Mouse (Mus musculus): ENCODE results near the gene Slc16a4.

DNA sequence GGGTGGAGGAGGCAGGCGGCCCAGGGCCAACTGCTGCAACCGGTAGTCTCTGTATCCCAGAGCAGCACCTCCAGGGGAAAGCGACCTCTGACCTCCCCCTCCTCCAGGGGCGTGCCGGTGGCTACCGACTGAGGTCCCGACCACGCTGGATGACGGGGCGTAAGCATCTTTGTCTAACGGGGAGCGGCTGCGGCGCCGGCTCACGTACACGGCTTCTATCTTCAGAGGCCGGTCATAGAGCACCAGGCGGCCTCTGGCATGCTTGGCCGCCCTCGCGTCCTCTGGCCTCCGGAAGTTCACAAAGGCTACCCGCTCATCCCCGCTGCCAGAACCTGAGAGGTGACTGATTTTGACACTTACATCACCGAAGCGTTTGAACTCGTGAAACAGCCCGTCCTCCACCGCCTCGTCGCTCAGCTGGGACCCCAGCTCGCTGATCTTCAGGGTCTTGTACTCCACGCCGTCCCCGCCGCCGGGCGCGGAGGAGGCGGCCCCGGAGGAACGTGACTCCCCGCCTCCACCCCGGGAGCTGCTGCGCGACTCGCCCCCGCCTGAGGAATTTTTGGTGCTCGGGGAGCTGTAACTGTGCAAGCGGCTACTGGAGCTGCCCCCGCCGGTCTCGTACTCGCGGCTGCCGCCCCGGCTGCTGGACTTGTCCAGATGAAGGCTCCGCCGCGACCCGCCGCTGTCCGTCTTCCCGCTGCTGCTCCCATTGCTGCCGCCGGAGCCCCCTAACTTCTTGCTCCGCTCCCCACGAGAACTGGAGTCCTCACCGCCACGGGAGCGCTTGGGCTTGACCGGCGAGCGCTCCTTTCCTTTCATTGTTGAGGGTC lies 41.3 kb downstream of the Slc16a4 start:
- TF ChIP-seq CTCF (IDR thresholded peaks at IDR 0.05 in 2 of 3, conservative IDR thresholded peaks at IDR 0.05 in 1 of 3; ENCODE audit: control insufficient read depth in 1 of 3, insufficient read depth in 1 of 3, low read depth in 2 of 3, low read length in 3 of 3, poor library complexity in 1 of 3, severe bottlenecking in 1 of 3) = no peak
- peak; percentile 51; the same call in 1 of the 2 replicates for TF ChIP-seq MXI1 (IDR thresholded peaks at IDR 0.05; ENCODE audit: low read depth, low read length)
- TF ChIP-seq CHD2 (IDR thresholded peaks at IDR 0.05; ENCODE audit: low read length) = no peak
- TF ChIP-seq POLR2AphosphoS5 (IDR thresholded peaks at IDR 0.05; ENCODE audit: borderline replicate concordance, low read depth, low read length) = no peak
- no peak for TF ChIP-seq ZMIZ1 (IDR thresholded peaks at IDR 0.05; ENCODE audit: low read depth, low read length)
- no peak for TF ChIP-seq NRF1 (IDR thresholded peaks at IDR 0.05; ENCODE audit: insufficient read depth, low read depth, low read length, poor library complexity, severe bottlenecking)
- 0 out of 4 replicates have a peak, but pooled peaks of 1 of the 2 experiments have one; percentile 73 for TF ChIP-seq POLR2A (IDR thresholded peaks at IDR 0.05; ENCODE audit: control insufficient read depth in 1 of 2, insufficient read depth in 1 of 2, low read depth in 1 of 2, low read length in 2 of 2, poor library complexity in 1 of 2)
- no peak for TF ChIP-seq MAFK (IDR thresholded peaks at IDR 0.05; ENCODE audit: borderline replicate concordance, low read depth, low read length)
- TF ChIP-seq EP300 (IDR thresholded peaks at IDR 0.05; ENCODE audit: low read depth in 1 of 2, low read length in 2 of 2) = no peak
- no peak for TF ChIP-seq NELFE (IDR thresholded peaks at IDR 0.05; ENCODE audit: low read depth, low read length)

Measured in MEL (cell line).